Mouse (Mus musculus) lung, embryonic 14.5 days (tissue): ENCODE data around the gene Gm29427. TPM values are rescaled to one million over a fixed set of nuclear protein-coding genes. Genes with fewer than 3 reads are reported as not detected.
"Not testable (repeated sequence)": the region's sequence is repeated elsewhere in the genome, so short reads cannot be mapped to it uniquely, and the experiment has no call there.

ENCODE experiments used
- ATAC-seq: fragments of 200-750 bp; cut with Nextera tagmentation; 2 replicates; pipeline ENCODE4 v1.8.0; 2017; ENCODE audit warnings: mild to moderate bottlenecking, moderate TSS enrichment, moderate library complexity; ENCODE audit not compliant: insufficient read depth
- DNase-seq: peaks from one replicate; pipeline ENCODE4 v3.0.0-alpha.2; 2015
- H3K27ac ChIP-seq: fragments of 300-500 bp; sonication (generic); 2 replicates; pipeline ENCODE4 v1.5.1; 2014; ENCODE audit warnings: low read depth, mild to moderate bottlenecking, moderate library complexity
- H3K27me3 ChIP-seq: fragments of 300-500 bp; sonication (generic); 2 replicates; pipeline ENCODE4 v1.6.1; 2014; ENCODE audit warnings: low read length, control low read depth; ENCODE audit not compliant: insufficient read depth
- H3K36me3 ChIP-seq: fragments of 300-500 bp; sonication (generic); 2 replicates; pipeline ENCODE4 v1.6.1; 2014; ENCODE audit warnings: control low read depth; ENCODE audit not compliant: insufficient read depth
- H3K4me1 ChIP-seq: fragments of 300-500 bp; sonication (generic); 2 replicates; pipeline ENCODE4 v1.6.1; 2014; ENCODE audit warnings: antibody characterized with exemption, control low read depth; ENCODE audit not compliant: insufficient read depth
- H3K4me2 ChIP-seq: fragments of 300-500 bp; sonication (generic); 2 replicates; pipeline ENCODE4 v1.6.1; 2014; ENCODE audit warnings: mild to moderate bottlenecking
- H3K4me3 ChIP-seq: fragments of 300-500 bp; sonication (generic); 2 replicates; pipeline ENCODE4 v1.5.1; 2014; ENCODE audit warnings: low read depth, low read length
- H3K9ac ChIP-seq: fragments of 300-500 bp; sonication (generic); 2 replicates; pipeline ENCODE4 v1.6.1; 2014
- H3K9me3 ChIP-seq: fragments of 300-500 bp; sonication (generic); 2 replicates; pipeline ENCODE4 v1.6.1; 2016; ENCODE audit warnings: low read depth, low read length, control low read depth
- CTCF ChIP-seq: IDR thresholded peaks from 2 replicates; pipeline ENCODE4 v1.5.1; 2016; ENCODE audit warnings: antibody characterized with exemption, low read depth
- WGBS: fragments of 180-500 bp; shearing (Covaris S2); extraction: QIAGEN DNeasy Blood & Tissue Kit; methylation state at CpG from one replicate; pipeline ENCODE4 v1.1.7; 2014; 5-methylcytosine and 5-hydroxymethylcytosine counted together
- polyA plus RNA-seq: library from polyadenylated mRNA; unstranded; fragments of >200 nt; fragmentation: Nextera tagmentation; extraction: Ambion mirVana; gene quantifications from 2 replicates; pipeline ENCODE4 v1.2.1, GENCODE M21; 2014

Gene Gm29427
- polyA plus RNA-seq, 1 experiment from 2014 or later = not detected

GRCm38 (mm10) chr1:130661454-130661853 is 54.1 kb downstream of the Gm29427 start, which contains the start of gene C4bp:
C4bp (minus strand) TSS chr1:130661632.
- Histone ChIP-seq H3K27ac (no peak within 1 kb of the TSS), H3K9ac (no peak within 1 kb of the TSS), H3K4me2 (no peak within 1 kb of the TSS), H3K27me3 (no peaks in the 10 kb centered on the region), H3K9me3 (no peaks in the 10 kb centered on the region), H3K36me3 (no peaks in the 10 kb centered on the region), H3K4me1 (no peaks in the 10 kb centered on the region), H3K4me3 (no peak within 1 kb of the TSS)
- DNase-seq (peak; percentile 4), ATAC-seq (peak; percentile 47; the same call in 1 of the 2 replicates)
- WGBS = 17% methylated on average over 3 of the region's 3 CpGs
- no peak for TF ChIP-seq CTCF

GRCm38 (mm10) chr1:130659641-130660040 is 56.0 kb downstream of the Gm29427 start:
- H3K4me1 ChIP-seq, H3K27me3 ChIP-seq, H3K4me3 ChIP-seq, DNase-seq, H3K9ac ChIP-seq, H3K27ac ChIP-seq, ATAC-seq, H3K36me3 ChIP-seq, H3K4me2 ChIP-seq, H3K9me3 ChIP-seq: not testable (repeated sequence)
- WGBS = 26% methylated on average over 5 of the region's 5 CpGs

- Histone ChIP-seq H3K4me3 (no peak overlapping the region), H3K9me3 (no peaks in the 10 kb centered on the region), H3K27me3 (no peaks in the 10 kb centered on the region), H3K4me1 (no peaks in the 10 kb centered on the region), H3K36me3 (no peaks in the 10 kb centered on the region), H3K27ac (no peak overlapping the region), H3K9ac (no peak overlapping the region), H3K4me2 (no peak overlapping the region)
- WGBS = 61% methylated on average over 4 of the region's 4 CpGs
- ATAC-seq = no peak
- no peak for TF ChIP-seq CTCF
- no peak for DNase-seq
Observed at GRCm38 (mm10) chr1:130644103-130644502, 71.5 kb downstream of the Gm29427 start.

- no peak for TF ChIP-seq CTCF
- no peaks in the 10 kb centered on the region for H3K27me3 ChIP-seq
- no peak overlapping the region for H3K27ac ChIP-seq
- no peaks in the 10 kb centered on the region for H3K9me3 ChIP-seq
- H3K4me3 ChIP-seq = no peak overlapping the region
- ATAC-seq (no peak), DNase-seq (no peak)
- no peaks in the 10 kb centered on the region for H3K36me3 ChIP-seq
- no peak overlapping the region for H3K9ac ChIP-seq
- H3K4me1 ChIP-seq = no peaks in the 10 kb centered on the region
- H3K4me2 ChIP-seq = no peak overlapping the region
Observed at GRCm38 (mm10) chr1:130640967-130641366, 74.6 kb downstream of the Gm29427 start.

DNA sequence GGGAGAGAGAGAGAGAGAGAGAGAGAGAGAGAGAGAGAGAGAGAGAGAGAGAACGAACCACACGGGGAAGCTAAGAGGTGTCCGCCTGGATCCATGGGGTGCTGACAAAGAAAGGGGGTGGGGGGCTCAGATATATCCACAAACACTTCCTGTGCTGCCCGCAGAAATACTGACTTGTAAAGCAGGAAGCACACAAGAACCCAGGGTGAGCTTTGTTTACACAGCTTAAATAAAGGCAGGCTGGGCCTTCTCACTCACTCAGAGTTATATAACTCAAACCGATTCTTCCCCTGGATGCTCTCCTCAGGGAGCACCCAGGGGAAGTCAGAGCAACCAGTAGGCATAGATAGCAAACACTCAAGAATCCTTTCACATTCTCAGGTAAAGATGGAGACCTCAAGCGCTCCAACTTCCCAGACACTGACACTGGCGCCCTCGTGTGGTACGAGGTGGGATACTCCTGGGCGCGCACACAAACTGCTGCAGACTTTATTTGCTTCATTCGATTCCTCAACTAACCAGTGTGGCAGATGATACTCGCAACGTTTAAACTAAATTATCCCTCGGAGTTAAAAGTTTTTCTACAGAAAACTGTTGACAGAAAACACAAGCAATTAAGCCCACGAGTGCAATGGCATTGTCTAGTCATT is 81.7 kb downstream of the Gm29427 start:
- peak overlapping the region; percentile 51 for H3K4me2 ChIP-seq
- no peaks in the 10 kb centered on the region for H3K4me1 ChIP-seq
- no peaks in the 10 kb centered on the region for H3K27me3 ChIP-seq
- peak; percentile 89 for DNase-seq
- no peak overlapping the region for H3K9ac ChIP-seq
- no peaks in the 10 kb centered on the region for H3K36me3 ChIP-seq
- no peak overlapping the region for H3K4me3 ChIP-seq
- peak; percentile 90 for ATAC-seq
- WGBS = 17% methylated on average over 16 of the region's 16 CpGs
- TF ChIP-seq CTCF = peak; percentile 90
- no peaks in the 10 kb centered on the region for H3K9me3 ChIP-seq
- no peak overlapping the region for H3K27ac ChIP-seq

DNA sequence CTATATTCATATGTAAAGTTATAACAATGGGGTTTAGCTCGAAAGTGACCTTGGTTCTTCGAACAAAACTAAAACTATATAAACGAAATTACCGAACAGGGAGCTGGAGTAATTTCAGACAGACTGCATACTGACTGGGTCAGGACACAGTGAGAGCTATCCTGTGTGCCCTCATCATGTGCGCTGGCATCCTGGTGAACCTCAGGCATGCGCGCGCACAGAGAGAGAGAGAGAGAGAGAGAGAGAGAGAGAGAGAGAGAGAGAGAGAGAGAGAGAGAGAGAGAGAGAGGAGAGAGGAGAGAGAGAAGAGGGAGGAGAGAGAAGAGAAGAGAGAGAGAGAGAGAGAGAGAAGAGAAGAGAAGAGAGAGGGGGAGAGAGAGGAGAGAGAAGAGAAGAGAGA is 82.3 kb downstream of the Gm29427 start:
- no peaks in the 10 kb centered on the region for H3K9me3 ChIP-seq
- no peaks in the 10 kb centered on the region for H3K27me3 ChIP-seq
- H3K4me1 ChIP-seq = no peaks in the 10 kb centered on the region
- ATAC-seq (no peak), DNase-seq (no peak)
- H3K9ac ChIP-seq = no peak overlapping the region
- no peaks in the 10 kb centered on the region for H3K36me3 ChIP-seq
- H3K4me2 ChIP-seq = peak overlapping the region; percentile 51
- TF ChIP-seq CTCF = no peak
- H3K27ac ChIP-seq = no peak overlapping the region
- H3K4me3 ChIP-seq = no peak overlapping the region
- 71% methylated on average over 8 of the region's 8 CpGs for WGBS

- Histone ChIP-seq H3K4me1 (no peaks in the 10 kb centered on the region), H3K4me2 (no peak within 1 kb of the TSS), H3K4me3 (no peak within 1 kb of the TSS), H3K9ac (no peak within 1 kb of the TSS), H3K36me3 (no peaks in the 10 kb centered on the region), H3K27me3 (no peaks in the 10 kb centered on the region), H3K9me3 (no peaks in the 10 kb centered on the region), H3K27ac (no peak within 1 kb of the TSS)
- ATAC-seq = no peak
- no peak for DNase-seq
- WGBS = 84% methylated on average over 2 of the region's 2 CpGs
- TF ChIP-seq CTCF = no peak
Observed at GRCm38 (mm10) chr1:130629521-130629920, 86.1 kb downstream of the Gm29427 start, which contains the start of gene Zp3r. Zp3r (minus strand) TSS chr1:130629621.

Other genes with a start within 250 kb of the Gm29427 start
- 0.13 TPM in 1 of 2 replicates, not detected in the other for gene Zp3r, start 86.2 kb downstream of the Gm29427 start, polyA plus RNA-seq
- not detected in 2 replicates for gene C4bp, start 54.2 kb downstream of the Gm29427 start, polyA plus RNA-seq
- gene Yod1, start 1.5 kb upstream of the Gm29427 start, polyA plus RNA-seq = 11.7 and 11.8 TPM in 2 replicates
- gene Pfkfb2, start 13.5 kb upstream of the Gm29427 start, polyA plus RNA-seq = 6.5 and 7.2 TPM in 2 replicates
- 7.8 TPM in 2 replicates for gene AA986860, start 16.2 kb upstream of the Gm29427 start, polyA plus RNA-seq
- not detected in 2 replicates for gene Fcamr, start 85.1 kb upstream of the Gm29427 start, polyA plus RNA-seq
- gene Pigr, start 110.9 kb upstream of the Gm29427 start, polyA plus RNA-seq = not detected in 2 replicates
- gene Fcmr, start 149.9 kb upstream of the Gm29427 start, polyA plus RNA-seq = not detected in 2 replicates
- not detected in 2 replicates for gene Il24, start 171.7 kb upstream of the Gm29427 start, polyA plus RNA-seq
- not detected in 2 replicates for gene Il20, start 195.7 kb upstream of the Gm29427 start, polyA plus RNA-seq
- not detected in 2 replicates for gene Il19, start 224.3 kb upstream of the Gm29427 start, polyA plus RNA-seq